Mouse (Mus musculus): ENCODE measurements around the gene Adora3.

DNA sequence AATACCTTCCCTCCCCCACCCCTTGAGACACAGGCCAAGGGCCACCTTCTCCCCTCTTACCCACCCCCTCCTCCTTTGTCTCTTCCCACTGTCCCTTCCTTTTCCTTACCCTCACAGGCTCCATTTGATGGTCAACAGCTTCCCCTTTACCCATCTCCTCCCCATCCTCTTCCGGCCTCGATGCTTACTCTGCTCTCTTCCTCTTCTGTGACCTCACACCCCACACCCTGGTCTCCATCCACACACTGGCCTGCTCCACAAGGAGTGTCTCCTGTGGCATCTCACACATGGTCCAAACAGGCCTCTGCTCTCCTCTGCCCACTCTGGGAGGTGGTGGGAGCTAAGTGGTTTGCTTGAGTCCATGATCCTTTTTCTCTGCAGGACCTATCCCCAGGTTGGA, 7.3 kb downstream of the Adora3 start:
- TF ChIP-seq CTCF (conservative IDR thresholded peaks at IDR 0.05; ENCODE audit: insufficient read depth, insufficient read length, low read depth, low read length) (no peak), POLR2A (IDR thresholded peaks at IDR 0.05; ENCODE audit: low read depth, low read length) (no peak)
